Mouse (Mus musculus): ENCODE data around the gene Gnpnat1. TPM values are rescaled to one million over a fixed set of nuclear protein-coding genes. Genes with fewer than 3 reads are reported as not detected.

The Gnpnat1 gene
- polyA plus RNA-seq, 1 experiment from 2014 or later: 31.0 TPM

DNA sequence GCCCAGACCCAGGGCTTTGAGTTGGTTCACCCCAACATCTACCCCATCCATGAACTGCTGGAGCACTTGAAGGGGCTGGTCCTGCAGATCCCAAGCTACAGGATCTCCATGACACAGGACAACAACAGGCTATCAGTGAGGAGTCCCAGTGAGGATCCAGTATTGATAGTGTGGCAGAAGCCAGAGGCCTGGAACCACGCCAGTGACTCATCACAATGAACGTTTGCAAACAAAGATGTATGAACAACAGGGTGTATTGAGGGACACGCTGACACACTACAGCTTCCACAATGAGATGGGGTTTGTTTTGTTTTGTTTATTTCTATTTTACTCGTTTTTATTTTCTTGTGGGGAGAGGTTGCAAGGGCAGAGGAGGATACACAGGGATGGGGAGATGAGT, 17.7 kb upstream of the Gnpnat1 start:
- H3K4me2 ChIP-seq (ENCODE audit: low read depth, low read length): no peak overlapping the region
- H3K27ac ChIP-seq (ENCODE audit: low read depth, low read length): no peak overlapping the region
- no peak overlapping the region for H3K4me3 ChIP-seq (ENCODE audit: low read depth, low read length)
- H3K36me3 ChIP-seq (ENCODE audit: control insufficient read depth, insufficient read depth, low read length): no peaks in the 10 kb centered on the region
- no peaks in the 10 kb centered on the region for H3K9me3 ChIP-seq (ENCODE audit: control insufficient read depth, low read length)
- no peak overlapping the region for H3K9ac ChIP-seq (replicated peaks; ENCODE audit: low read depth, low read length)
- no peaks in the 10 kb centered on the region for H3K4me1 ChIP-seq (ENCODE audit: control insufficient read depth, insufficient read depth, low read length)
- no peaks in the 10 kb centered on the region for H3K27me3 ChIP-seq (ENCODE audit: control insufficient read depth, insufficient read depth, low read length)
- ATAC-seq (ENCODE audit: low read depth): peak; percentile 41; the same call in 1 of the 2 replicates
- 60% methylated on average over 4 of the region's 4 CpGs for WGBS

GRCm38 (mm10) chr14:45419323-45419722, 14.6 kb upstream of the Gnpnat1 start:
- Histone ChIP-seq H3K36me3 (ENCODE audit: control insufficient read depth, insufficient read depth, low read length) (no peaks in the 10 kb centered on the region), H3K4me2 (ENCODE audit: low read depth, low read length) (no peak overlapping the region), H3K9me3 (ENCODE audit: control insufficient read depth, low read length) (no peaks in the 10 kb centered on the region), H3K9ac (replicated peaks; ENCODE audit: low read depth, low read length) (no peak overlapping the region), H3K4me3 (ENCODE audit: low read depth, low read length) (no peak overlapping the region), H3K4me1 (ENCODE audit: control insufficient read depth, insufficient read depth, low read length) (no peaks in the 10 kb centered on the region), H3K27me3 (ENCODE audit: control insufficient read depth, insufficient read depth, low read length) (no peaks in the 10 kb centered on the region), H3K27ac (ENCODE audit: low read depth, low read length) (no peak overlapping the region)
- ATAC-seq (ENCODE audit: low read depth): no peak
- WGBS: 79% methylated on average over 4 of the region's 4 CpGs

DNA sequence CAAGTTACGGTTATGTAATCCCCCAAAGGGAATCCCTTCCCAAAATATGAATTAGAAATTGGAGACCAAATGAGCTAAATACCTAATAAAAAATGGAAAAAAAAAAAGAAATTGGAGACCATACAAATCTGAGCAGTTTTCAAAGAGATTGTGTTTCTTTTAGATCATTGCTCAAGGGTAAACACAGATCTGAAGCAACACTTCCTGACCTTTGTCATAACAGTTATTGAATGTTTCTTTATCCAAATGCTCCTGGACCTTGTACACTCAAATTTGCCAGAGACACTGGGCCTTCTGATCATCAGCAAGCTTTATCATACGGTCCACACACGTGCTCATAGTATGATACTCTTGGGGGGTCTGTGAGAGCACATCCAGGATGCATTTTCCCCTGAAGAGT, 13.8 kb upstream of the Gnpnat1 start:
- H3K4me2 ChIP-seq (ENCODE audit: low read depth, low read length): no peak overlapping the region
- no peak overlapping the region for H3K4me3 ChIP-seq (ENCODE audit: low read depth, low read length)
- H3K4me1 ChIP-seq (ENCODE audit: control insufficient read depth, insufficient read depth, low read length): no peaks in the 10 kb centered on the region
- H3K9me3 ChIP-seq (ENCODE audit: control insufficient read depth, low read length): no peaks in the 10 kb centered on the region
- H3K9ac ChIP-seq (replicated peaks; ENCODE audit: low read depth, low read length): no peak overlapping the region
- no peak overlapping the region for H3K27ac ChIP-seq (ENCODE audit: low read depth, low read length)
- ATAC-seq (ENCODE audit: low read depth): no peak
- 86% methylated on average over 3 of the region's 3 CpGs for WGBS
- H3K36me3 ChIP-seq (ENCODE audit: control insufficient read depth, insufficient read depth, low read length): no peaks in the 10 kb centered on the region
- H3K27me3 ChIP-seq (ENCODE audit: control insufficient read depth, insufficient read depth, low read length): no peaks in the 10 kb centered on the region

GRCm38 (mm10) chr14:45416265-45416664, 11.6 kb upstream of the Gnpnat1 start:
- Histone ChIP-seq H3K9me3 (ENCODE audit: control insufficient read depth, low read length) (no peaks in the 10 kb centered on the region), H3K36me3 (ENCODE audit: control insufficient read depth, insufficient read depth, low read length) (no peaks in the 10 kb centered on the region), H3K27ac (ENCODE audit: low read depth, low read length) (no peak overlapping the region), H3K4me3 (ENCODE audit: low read depth, low read length) (no peak overlapping the region), H3K4me2 (ENCODE audit: low read depth, low read length) (no peak overlapping the region), H3K27me3 (ENCODE audit: control insufficient read depth, insufficient read depth, low read length) (no peaks in the 10 kb centered on the region), H3K4me1 (ENCODE audit: control insufficient read depth, insufficient read depth, low read length) (no peaks in the 10 kb centered on the region), H3K9ac (replicated peaks; ENCODE audit: low read depth, low read length) (no peak overlapping the region)
- 97% methylated on average over 4 of the region's 4 CpGs for WGBS
- ATAC-seq (ENCODE audit: low read depth): no peak

DNA sequence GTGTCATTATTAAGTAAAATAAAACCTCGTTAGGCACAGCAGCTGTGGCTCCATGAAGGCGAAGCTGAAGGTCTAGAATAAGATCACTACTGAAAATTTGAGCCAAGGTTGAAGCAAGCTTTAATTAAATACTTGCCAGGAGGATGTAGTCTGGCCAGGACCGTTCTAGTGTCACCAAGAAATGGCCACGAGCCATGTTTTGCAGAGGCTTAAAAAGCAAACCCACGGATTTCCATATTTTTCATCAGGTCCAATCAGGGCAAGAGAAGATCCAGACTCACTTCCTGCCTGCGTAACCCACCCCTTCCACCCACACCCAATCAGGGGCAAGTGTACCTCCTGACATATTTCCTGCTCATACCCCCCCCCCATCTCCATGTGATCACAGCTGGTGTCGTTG, 1.1 kb downstream of the Gnpnat1 start:
- Histone ChIP-seq H3K4me2 (ENCODE audit: low read depth, low read length) (no peak overlapping the region), H3K27ac (ENCODE audit: low read depth, low read length) (no peak overlapping the region), H3K4me3 (ENCODE audit: low read depth, low read length) (no peak overlapping the region), H3K36me3 (ENCODE audit: control insufficient read depth, insufficient read depth, low read length) (no peaks in the 10 kb centered on the region), H3K27me3 (ENCODE audit: control insufficient read depth, insufficient read depth, low read length) (no peaks in the 10 kb centered on the region), H3K9ac (replicated peaks; ENCODE audit: low read depth, low read length) (no peak overlapping the region), H3K4me1 (ENCODE audit: control insufficient read depth, insufficient read depth, low read length) (no peaks in the 10 kb centered on the region), H3K9me3 (ENCODE audit: control insufficient read depth, low read length) (no peaks in the 10 kb centered on the region)
- 78% methylated on average over 7 of the region's 7 CpGs for WGBS
- ATAC-seq (ENCODE audit: low read depth): no peak

GRCm38 (mm10) chr14:45399836-45400235, 4.9 kb downstream of the Gnpnat1 start:
- no peak overlapping the region for H3K4me3 ChIP-seq (ENCODE audit: low read depth, low read length)
- H3K27me3 ChIP-seq (ENCODE audit: control insufficient read depth, insufficient read depth, low read length): no peaks in the 10 kb centered on the region
- H3K36me3 ChIP-seq (ENCODE audit: control insufficient read depth, insufficient read depth, low read length): no peaks in the 10 kb centered on the region
- no peak overlapping the region for H3K9ac ChIP-seq (replicated peaks; ENCODE audit: low read depth, low read length)
- H3K9me3 ChIP-seq (ENCODE audit: control insufficient read depth, low read length): no peaks in the 10 kb centered on the region
- no peak overlapping the region for H3K4me2 ChIP-seq (ENCODE audit: low read depth, low read length)
- H3K27ac ChIP-seq (ENCODE audit: low read depth, low read length): no peak overlapping the region
- 85% methylated on average over 3 of the region's 3 CpGs for WGBS
- ATAC-seq (ENCODE audit: low read depth): no peak
- H3K4me1 ChIP-seq (ENCODE audit: control insufficient read depth, insufficient read depth, low read length): no peaks in the 10 kb centered on the region

DNA sequence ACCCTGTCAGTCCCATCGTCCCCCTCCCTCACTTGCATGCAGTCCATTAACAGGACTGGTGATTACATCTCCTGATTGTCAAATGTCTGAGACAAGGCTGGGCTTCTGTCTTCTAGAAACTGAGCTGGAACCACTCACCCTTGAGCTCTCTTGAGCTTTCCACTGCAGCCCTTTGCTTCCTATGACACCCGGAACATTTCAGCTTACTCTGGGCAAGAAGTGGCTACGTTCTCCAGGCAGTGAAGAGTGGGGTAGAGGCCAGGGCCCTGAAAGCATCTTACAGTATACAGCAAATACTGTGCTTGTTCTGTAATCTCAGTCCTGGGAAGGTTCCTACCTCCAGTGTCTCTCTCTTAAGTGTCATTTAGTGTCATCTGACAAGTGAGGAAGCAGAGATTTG, 15.5 kb downstream of the Gnpnat1 start:
- Histone ChIP-seq H3K27me3 (ENCODE audit: control insufficient read depth, insufficient read depth, low read length) (no peaks in the 10 kb centered on the region), H3K4me1 (ENCODE audit: control insufficient read depth, insufficient read depth, low read length) (peaks cover 7% of the 10 kb centered on the region; the same call in 1 of the 2 replicates), H3K9me3 (ENCODE audit: control insufficient read depth, low read length) (no peaks in the 10 kb centered on the region), H3K27ac (ENCODE audit: low read depth, low read length) (peak overlapping the region; percentile 76), H3K4me2 (ENCODE audit: low read depth, low read length) (peak overlapping the region; percentile 64), H3K9ac (replicated peaks; ENCODE audit: low read depth, low read length) (peak overlapping the region; percentile 80), H3K4me3 (ENCODE audit: low read depth, low read length) (peak overlapping the region; percentile 70), H3K36me3 (ENCODE audit: control insufficient read depth, insufficient read depth, low read length) (no peaks in the 10 kb centered on the region)
- no peak for ATAC-seq (ENCODE audit: low read depth)
- WGBS: 25% methylated on average over 3 of the region's 3 CpGs

DNA sequence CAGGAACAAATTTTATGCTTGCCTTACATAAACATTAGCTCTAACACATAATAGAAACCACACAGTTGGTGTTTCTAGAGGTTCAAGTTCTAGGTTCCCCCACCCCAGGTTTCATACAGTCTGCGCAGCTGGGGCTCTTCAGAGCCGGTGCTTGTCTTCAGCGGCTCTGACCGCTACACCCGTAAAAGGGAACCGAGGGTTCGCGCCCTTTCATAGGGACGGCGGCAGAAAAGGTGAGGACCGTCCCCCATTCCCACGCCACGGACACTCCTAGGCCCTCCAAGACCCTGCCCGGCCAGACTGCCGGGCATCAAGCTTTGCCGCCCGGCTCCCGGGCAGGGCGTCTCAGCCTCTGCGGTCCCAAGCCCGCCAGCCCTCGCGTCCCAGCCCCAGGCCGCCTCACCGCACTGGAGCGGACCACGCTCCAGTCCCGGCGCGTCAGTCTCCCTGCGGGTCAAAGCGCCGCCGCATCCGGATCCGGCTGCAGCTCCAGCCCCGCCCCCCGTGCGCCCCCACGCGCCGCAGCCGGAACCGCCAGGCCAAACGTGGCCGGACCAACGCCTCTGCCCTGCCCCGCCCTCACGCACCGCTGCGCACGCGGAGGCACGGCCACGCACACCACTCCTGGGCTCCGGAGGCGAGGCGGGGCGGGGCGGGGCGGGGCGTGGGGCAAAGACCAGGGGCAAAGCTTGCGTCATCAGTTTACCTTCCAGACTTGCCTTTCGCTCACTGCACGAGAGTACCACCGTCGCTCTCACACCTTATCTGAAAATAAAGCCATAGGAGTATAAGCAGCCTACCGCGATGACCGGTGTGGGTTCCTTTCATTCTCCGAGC, 16.1 kb downstream of the Gnpnat1 start:
- H3K9me3 ChIP-seq (ENCODE audit: control insufficient read depth, low read length): no peaks in the 10 kb centered on the region
- H3K4me1 ChIP-seq (ENCODE audit: control insufficient read depth, insufficient read depth, low read length): peaks cover 7% of the 10 kb centered on the region; the same call in 1 of the 2 replicates
- peak overlapping the region; percentile 64 for H3K4me2 ChIP-seq (ENCODE audit: low read depth, low read length)
- no peaks in the 10 kb centered on the region for H3K36me3 ChIP-seq (ENCODE audit: control insufficient read depth, insufficient read depth, low read length)
- WGBS: under 1% methylated on average over 56 of the region's 71 CpGs
- no peaks in the 10 kb centered on the region for H3K27me3 ChIP-seq (ENCODE audit: control insufficient read depth, insufficient read depth, low read length)
- peak overlapping the region; percentile 76 for H3K27ac ChIP-seq (ENCODE audit: low read depth, low read length)
- H3K4me3 ChIP-seq (ENCODE audit: low read depth, low read length): peak overlapping the region; percentile 70
- ATAC-seq (ENCODE audit: low read depth): peak; percentile 98
- peak overlapping the region; percentile 80 for H3K9ac ChIP-seq (replicated peaks; ENCODE audit: low read depth, low read length)

- Histone ChIP-seq H3K27ac (ENCODE audit: low read depth, low read length) (no peak overlapping the region), H3K36me3 (ENCODE audit: control insufficient read depth, insufficient read depth, low read length) (no peaks in the 10 kb centered on the region), H3K4me3 (ENCODE audit: low read depth, low read length) (peak overlapping the region; percentile 70), H3K9me3 (ENCODE audit: control insufficient read depth, low read length) (no peaks in the 10 kb centered on the region), H3K9ac (replicated peaks; ENCODE audit: low read depth, low read length) (no peak overlapping the region), H3K27me3 (ENCODE audit: control insufficient read depth, insufficient read depth, low read length) (no peaks in the 10 kb centered on the region), H3K4me1 (ENCODE audit: control insufficient read depth, insufficient read depth, low read length) (peaks cover 7% of the 10 kb centered on the region; the same call in 1 of the 2 replicates), H3K4me2 (ENCODE audit: low read depth, low read length) (peak overlapping the region; percentile 64)
- whole genome bisulfite sequencing: 13% methylated on average over 2 of the region's 2 CpGs
- ATAC-seq (ENCODE audit: low read depth): no peak
Observed at GRCm38 (mm10) chr14:45387480-45387879, 17.2 kb downstream of the Gnpnat1 start.

Data from neural tube, embryonic 14.5 days (tissue).